Mouse (Mus musculus) c-Kit-positive CD71-positive TER-119-positive erythroid progenitor cells, embryonic 14.5 days (primary cell): ENCODE results near the gene Scgb2b3.

Experiments used
- DNase-seq: peaks from one replicate; pipeline ENCODE4 v3.0.0-alpha.2; 2013; ENCODE audit warnings: low spot score

Gene Scgb2b3

GRCm38 (mm10) chr7:31362022-31362560 is at the start of gene Scgb2b3:
Gene Scgb2b3, minus strand, starts transcription at chr7:31362072.
- no peak for DNase-seq

GRCm38 (mm10) chr7:31375292-31375691 is 13.4 kb upstream of the Scgb2b3 start, which contains the start of gene Scgb1b3:
Gene Scgb1b3, plus strand, starts transcription at chr7:31375592.
- no peak for DNase-seq
